Mouse (Mus musculus) brain, embryonic 14.5 days (tissue): ENCODE data around the gene Prss50.

Source experiments
- CTCF ChIP-seq: fragments of 200-500 bp; IDR thresholded peaks from 2 replicates; pipeline ENCODE4 v1.5.1; 2012; ENCODE audit warnings: inconsistent platforms, mild to moderate bottlenecking, moderate library complexity, borderline replicate concordance; ENCODE audit not compliant: insufficient read depth, insufficient read length; ENCODE audit errors: extremely low read depth
- POLR2A ChIP-seq: fragments of 200-500 bp; IDR thresholded peaks from 2 replicates; pipeline ENCODE4 v1.6.1; 2012; ENCODE audit warnings: mild to moderate bottlenecking, inconsistent platforms, borderline replicate concordance; ENCODE audit not compliant: poor library complexity, insufficient read depth, insufficient read length, severe bottlenecking; ENCODE audit errors: extremely low read depth

GRCm38 (mm10) chr9:110907201-110907837 lies 49.6 kb downstream of the Prss50 start:
- TF ChIP-seq CTCF (no peak), POLR2A (no peak)
